Mouse (Mus musculus) heart, embryonic 15.5 days (tissue): ENCODE results near the gene Inca1. TPM values are rescaled to one million over a fixed set of nuclear protein-coding genes. Genes with fewer than 3 reads are reported as not detected.

Experiments
- ATAC-seq: fragments of 200-750 bp; cut with Nextera tagmentation; replicated peaks from 2 replicates; pipeline ENCODE4 v1.8.0; 2017; ENCODE audit warnings: low read depth, moderate TSS enrichment; ENCODE audit not compliant: insufficient number of reproducible peaks, insufficient read depth, low FRiP score
- H3K27ac ChIP-seq: fragments of 300-500 bp; sonication (generic); 2 replicates; pipeline ENCODE4 v1.5.1; 2015; ENCODE audit warnings: mild to moderate bottlenecking, inconsistent platforms
- H3K27me3 ChIP-seq: fragments of 300-500 bp; sonication (generic); 2 replicates; pipeline ENCODE4 v1.6.1; 2015; ENCODE audit warnings: inconsistent platforms
- H3K36me3 ChIP-seq: fragments of 300-500 bp; sonication (generic); 2 replicates; pipeline ENCODE4 v1.6.1; 2015; ENCODE audit warnings: mild to moderate bottlenecking, inconsistent platforms
- H3K4me1 ChIP-seq: fragments of 300-500 bp; sonication (generic); replicated peaks from 2 replicates; pipeline ENCODE4 v1.6.1; 2015; ENCODE audit warnings: inconsistent platforms
- H3K4me2 ChIP-seq: fragments of 300-500 bp; sonication (generic); 2 replicates; pipeline ENCODE4 v1.6.1; 2015; ENCODE audit warnings: inconsistent platforms, mild to moderate bottlenecking, moderate library complexity
- H3K4me3 ChIP-seq: fragments of 300-500 bp; sonication (generic); 2 replicates; pipeline ENCODE4 v1.5.1; 2015; ENCODE audit warnings: mild to moderate bottlenecking, inconsistent platforms
- H3K9ac ChIP-seq: fragments of 300-500 bp; sonication (generic); 2 replicates; pipeline ENCODE4 v1.6.1; 2015; ENCODE audit warnings: mild to moderate bottlenecking, inconsistent platforms
- H3K9me3 ChIP-seq: fragments of 300-500 bp; sonication (generic); replicated peaks from 2 replicates; pipeline ENCODE4 v1.6.1; 2016; ENCODE audit warnings: inconsistent platforms
- WGBS: fragments of 180-500 bp; shearing (Covaris S2); methylation state at CpG from one replicate; pipeline ENCODE4 v1.1.7; 2015; ENCODE audit warnings: mixed read lengths; 5-methylcytosine and 5-hydroxymethylcytosine counted together
- polyA plus RNA-seq: library from polyadenylated mRNA; unstranded; fragments of >200 nt; fragmentation: Nextera tagmentation; extraction: Ambion mirVana; gene quantifications from 2 replicates; pipeline ENCODE4 v1.2.1, GENCODE M21; 2015

Gene Inca1
- polyA plus RNA-seq, 1 experiment from 2014 or later: 1.4 TPM

GRCm38 (mm10) chr11:70727385-70727784 is 27.4 kb upstream of the Inca1 start:
- peaks cover 61% of the 10 kb centered on the region for H3K36me3 ChIP-seq
- no peaks in the 10 kb centered on the region for H3K4me1 ChIP-seq
- no peaks in the 10 kb centered on the region for H3K27me3 ChIP-seq
- H3K9me3 ChIP-seq: no peaks in the 10 kb centered on the region
- no peak overlapping the region for H3K9ac ChIP-seq
- no peak overlapping the region for H3K4me2 ChIP-seq
- ATAC-seq: no peak
- H3K4me3 ChIP-seq: no peak overlapping the region
- H3K27ac ChIP-seq: no peak overlapping the region
- 81% methylated on average over 5 of the region's 5 CpGs for WGBS

- H3K4me3 ChIP-seq: no peak overlapping the region
- H3K9me3 ChIP-seq: no peaks in the 10 kb centered on the region
- H3K4me1 ChIP-seq: no peaks in the 10 kb centered on the region
- peaks cover 66% of the 10 kb centered on the region for H3K36me3 ChIP-seq
- no peak overlapping the region for H3K9ac ChIP-seq
- ATAC-seq: no peak
- WGBS: 86% methylated on average over 2 of the region's 2 CpGs
- H3K27me3 ChIP-seq: no peaks in the 10 kb centered on the region
- no peak overlapping the region for H3K4me2 ChIP-seq
- no peak overlapping the region for H3K27ac ChIP-seq
Measured at GRCm38 (mm10) chr11:70726585-70726984, 26.6 kb upstream of the Inca1 start.

GRCm38 (mm10) chr11:70724706-70725105 is 24.8 kb upstream of the Inca1 start:
- no peak overlapping the region for H3K4me2 ChIP-seq
- H3K36me3 ChIP-seq: peaks cover 83% of the 10 kb centered on the region
- no peak for ATAC-seq
- no peaks in the 10 kb centered on the region for H3K9me3 ChIP-seq
- H3K9ac ChIP-seq: no peak overlapping the region
- 97% methylated on average over 9 of the region's 9 CpGs for WGBS
- H3K27ac ChIP-seq: no peak overlapping the region
- H3K4me1 ChIP-seq: no peaks in the 10 kb centered on the region
- no peaks in the 10 kb centered on the region for H3K27me3 ChIP-seq
- no peak overlapping the region for H3K4me3 ChIP-seq

GRCm38 (mm10) chr11:70721072-70721471 is 21.1 kb upstream of the Inca1 start:
- Histone ChIP-seq H3K27ac (no peak overlapping the region), H3K4me3 (no peak overlapping the region), H3K4me1 (no peaks in the 10 kb centered on the region), H3K27me3 (no peaks in the 10 kb centered on the region), H3K9ac (no peak overlapping the region), H3K9me3 (no peaks in the 10 kb centered on the region), H3K36me3 (peaks cover 91% of the 10 kb centered on the region), H3K4me2 (no peak overlapping the region)
- 67% methylated on average over 3 of the region's 3 CpGs for WGBS
- 0 out of 2 replicates have a peak, but pooled peaks have one; percentile 23 for ATAC-seq

GRCm38 (mm10) chr11:70720567-70720966 is 20.6 kb upstream of the Inca1 start:
- H3K27ac ChIP-seq: no peak overlapping the region
- 80% methylated on average over 3 of the region's 3 CpGs for WGBS
- no peaks in the 10 kb centered on the region for H3K27me3 ChIP-seq
- no peak overlapping the region for H3K9ac ChIP-seq
- no peak overlapping the region for H3K4me2 ChIP-seq
- no peaks in the 10 kb centered on the region for H3K4me1 ChIP-seq
- no peaks in the 10 kb centered on the region for H3K9me3 ChIP-seq
- H3K4me3 ChIP-seq: no peak overlapping the region
- peaks cover 91% of the 10 kb centered on the region for H3K36me3 ChIP-seq
- ATAC-seq: no peak

GRCm38 (mm10) chr11:70718481-70718880 is 18.5 kb upstream of the Inca1 start:
- no peak overlapping the region for H3K27ac ChIP-seq
- no peak overlapping the region for H3K9ac ChIP-seq
- H3K4me2 ChIP-seq: no peak overlapping the region
- 75% methylated on average over 5 of the region's 5 CpGs for WGBS
- no peak overlapping the region for H3K4me3 ChIP-seq
- no peak for ATAC-seq
- H3K27me3 ChIP-seq: no peaks in the 10 kb centered on the region
- H3K36me3 ChIP-seq: peaks cover 81% of the 10 kb centered on the region
- no peaks in the 10 kb centered on the region for H3K4me1 ChIP-seq
- no peaks in the 10 kb centered on the region for H3K9me3 ChIP-seq

GRCm38 (mm10) chr11:70715832-70716231 is 15.9 kb upstream of the Inca1 start:
- no peak for ATAC-seq
- no peak overlapping the region for H3K27ac ChIP-seq
- H3K4me2 ChIP-seq: no peak overlapping the region
- no peaks in the 10 kb centered on the region for H3K27me3 ChIP-seq
- H3K4me3 ChIP-seq: no peak overlapping the region
- peaks cover 90% of the 10 kb centered on the region for H3K36me3 ChIP-seq
- no peaks in the 10 kb centered on the region for H3K4me1 ChIP-seq
- H3K9ac ChIP-seq: no peak overlapping the region; the same call in 1 of the 2 replicates
- no peaks in the 10 kb centered on the region for H3K9me3 ChIP-seq
- WGBS: 85% methylated on average over 6 of the region's 6 CpGs

GRCm38 (mm10) chr11:70713222-70713621 is 13.3 kb upstream of the Inca1 start:
- peaks cover 88% of the 10 kb centered on the region for H3K36me3 ChIP-seq
- no peak overlapping the region for H3K4me2 ChIP-seq
- H3K4me3 ChIP-seq: no peak overlapping the region
- no peaks in the 10 kb centered on the region for H3K4me1 ChIP-seq
- 86% methylated on average over 6 of the region's 6 CpGs for WGBS
- H3K27me3 ChIP-seq: no peaks in the 10 kb centered on the region
- H3K9me3 ChIP-seq: no peaks in the 10 kb centered on the region
- no peak for ATAC-seq
- H3K27ac ChIP-seq: no peak overlapping the region
- no peak overlapping the region for H3K9ac ChIP-seq

GRCm38 (mm10) chr11:70711026-70711425 is 11.1 kb upstream of the Inca1 start:
- no peak for ATAC-seq
- Histone ChIP-seq H3K27ac (no peak overlapping the region), H3K36me3 (peaks cover 88% of the 10 kb centered on the region), H3K27me3 (no peaks in the 10 kb centered on the region), H3K9ac (no peak overlapping the region), H3K4me2 (no peak overlapping the region), H3K4me1 (no peaks in the 10 kb centered on the region), H3K4me3 (no peak overlapping the region), H3K9me3 (no peaks in the 10 kb centered on the region)
- WGBS: 92% methylated on average over 10 of the region's 10 CpGs

GRCm38 (mm10) chr11:70706127-70706526 is 6.2 kb upstream of the Inca1 start:
- Histone ChIP-seq H3K36me3 (peaks cover 79% of the 10 kb centered on the region), H3K27ac (no peak overlapping the region), H3K9ac (no peak overlapping the region), H3K4me2 (no peak overlapping the region), H3K27me3 (no peaks in the 10 kb centered on the region), H3K9me3 (no peaks in the 10 kb centered on the region), H3K4me1 (peaks cover 28% of the 10 kb centered on the region), H3K4me3 (no peak overlapping the region)
- ATAC-seq: no peak
- WGBS: 81% methylated on average over 3 of the region's 3 CpGs

- H3K4me3 ChIP-seq: peak overlapping the region; percentile 91
- no peaks in the 10 kb centered on the region for H3K27me3 ChIP-seq
- peak overlapping the region; percentile 96 for H3K27ac ChIP-seq
- peaks cover 47% of the 10 kb centered on the region for H3K36me3 ChIP-seq
- WGBS: 33% methylated on average over 6 of the region's 6 CpGs
- ATAC-seq: peak; percentile 51
- H3K9ac ChIP-seq: peak overlapping the region; percentile 98
- peak overlapping the region; percentile 89 for H3K4me2 ChIP-seq
- H3K4me1 ChIP-seq: peaks cover 35% of the 10 kb centered on the region
- H3K9me3 ChIP-seq: no peaks in the 10 kb centered on the region
Measured at GRCm38 (mm10) chr11:70702781-70703180, 2.8 kb upstream of the Inca1 start.

GRCm38 (mm10) chr11:70701984-70702733 is 2.2 kb upstream of the Inca1 start:
- 54% methylated on average over 6 of the region's 6 CpGs for WGBS
- H3K27ac ChIP-seq: peak overlapping the region; percentile 96

More at GRCm38 (mm10) chr11:70701984-70702733, 2.2 kb upstream of the Inca1 start:
- Histone ChIP-seq H3K4me1 (peaks cover 35% of the 10 kb centered on the region), H3K9ac (peak overlapping the region; percentile 98), H3K27me3 (no peaks in the 10 kb centered on the region), H3K9me3 (no peaks in the 10 kb centered on the region), H3K36me3 (peaks cover 41% of the 10 kb centered on the region), H3K4me2 (peak overlapping the region; percentile 89), H3K4me3 (peak overlapping the region; percentile 91)
- no peak for ATAC-seq
